Mouse (Mus musculus) stomach, postnatal 0 days (tissue): ENCODE measurements at regions not wholly inside any gene's neighbourhood (a gene's known extent, or its start where the extent isn't known, plus 50 kb on each side); places are given as distances from the start of the nearest gene placed in this dataset.

Experiments
- ATAC-seq: fragments of 200-750 bp; cut with Nextera tagmentation; 2 replicates; pipeline ENCODE4 v1.8.0; 2017; ENCODE audit not compliant: low FRiP score, low TSS enrichment
- DNase-seq: peaks from one replicate; pipeline ENCODE4 v3.0.0-alpha.2; 2016; ENCODE audit warnings: low spot score
- H3K27ac ChIP-seq: fragments of 300-500 bp; sonication (generic); replicated peaks from 2 replicates; pipeline ENCODE4 v1.5.1; 2014; ENCODE audit warnings: mild to moderate bottlenecking, control low read depth
- H3K27me3 ChIP-seq: fragments of 300-500 bp; sonication (generic); 2 replicates; pipeline ENCODE4 v1.6.1; 2014; ENCODE audit warnings: low read length; ENCODE audit not compliant: control insufficient read depth, insufficient read depth
- H3K36me3 ChIP-seq: fragments of 300-500 bp; sonication (generic); 2 replicates; pipeline ENCODE4 v1.6.1; 2014; ENCODE audit warnings: low read length, mixed read lengths; ENCODE audit not compliant: control insufficient read depth, insufficient read depth
- H3K4me1 ChIP-seq: fragments of 300-500 bp; sonication (generic); replicated peaks from 2 replicates; pipeline ENCODE4 v1.6.1; 2014; ENCODE audit warnings: antibody characterized with exemption; ENCODE audit not compliant: control insufficient read depth, insufficient read depth
- H3K4me2 ChIP-seq: fragments of 300-500 bp; sonication (generic); replicated peaks from 2 replicates; pipeline ENCODE4 v1.6.1; 2014; ENCODE audit warnings: low read depth, mild to moderate bottlenecking, control low read depth, moderate library complexity
- H3K4me3 ChIP-seq: fragments of 300-500 bp; sonication (generic); 2 replicates; pipeline ENCODE4 v1.5.1; 2014; ENCODE audit warnings: low read depth, low read length, control low read depth
- H3K9ac ChIP-seq: fragments of 300-500 bp; sonication (generic); 2 replicates; pipeline ENCODE4 v1.6.1; 2014; ENCODE audit warnings: mild to moderate bottlenecking, low read length, control low read depth, mixed read lengths
- H3K9me3 ChIP-seq: fragments of 300-500 bp; sonication (generic); 2 replicates; pipeline ENCODE4 v1.6.1; 2016; ENCODE audit warnings: low read length; ENCODE audit not compliant: control insufficient read depth
- CTCF ChIP-seq: IDR thresholded peaks from 2 replicates; pipeline ENCODE4 v1.5.1; 2016; ENCODE audit warnings: antibody characterized with exemption, low read depth, mild to moderate bottlenecking, moderate library complexity
- EP300 ChIP-seq: optimal IDR thresholded peaks from 2 replicates; pipeline ENCODE3; 2016; ENCODE audit warnings: antibody characterized with exemption
- WGBS: fragments of 180-500 bp; shearing (Covaris S2); extraction: QIAGEN DNeasy Blood & Tissue Kit; methylation state at CpG from one replicate; pipeline ENCODE4 v1.1.7; 2014; 5-methylcytosine and 5-hydroxymethylcytosine counted together

DNA sequence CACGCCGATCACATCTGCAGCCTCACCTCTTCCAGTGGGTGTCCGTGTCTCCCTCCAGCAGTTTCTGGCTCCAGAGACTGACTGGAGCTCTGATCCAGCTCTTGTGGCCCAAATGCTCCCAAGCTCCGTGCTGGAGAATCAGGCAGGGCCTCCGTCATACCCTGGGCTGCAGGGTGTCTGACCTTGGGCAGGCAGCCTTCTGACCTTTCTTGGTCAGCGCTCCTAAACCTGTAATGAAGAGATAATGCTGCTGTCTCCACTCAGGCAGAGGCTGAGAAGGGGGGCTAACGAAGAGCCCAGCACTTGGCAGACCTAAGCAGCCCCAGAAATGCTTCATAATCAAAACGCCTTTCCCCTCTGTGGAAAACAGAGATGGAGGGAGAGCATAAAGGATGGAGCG, 89.9 kb upstream of the Mef2a start:
- H3K9ac ChIP-seq, result no peak overlapping the region
- no peaks in the 10 kb centered on the region for H3K36me3 ChIP-seq
- H3K9me3 ChIP-seq, result no peaks in the 10 kb centered on the region
- no peak overlapping the region for H3K4me2 ChIP-seq
- 0 out of 2 replicates have a peak, but pooled peaks cover 2% of the 10 kb centered on the region for H3K4me1 ChIP-seq
- no peak overlapping the region for H3K4me3 ChIP-seq
- WGBS, result 49% methylated on average over 9 of the region's 9 CpGs
- 0 out of 2 replicates have a peak overlapping the region, but pooled peaks have one; percentile 24 for H3K27ac ChIP-seq
- TF ChIP-seq EP300 (no peak), CTCF (no peak)
- ATAC-seq, result no peak
- no peak for DNase-seq
- H3K27me3 ChIP-seq, result no peaks in the 10 kb centered on the region

- Histone ChIP-seq H3K4me1 (0 out of 2 replicates have a peak, but pooled peaks cover 2% of the 10 kb centered on the region), H3K9ac (no peak overlapping the region), H3K9me3 (no peaks in the 10 kb centered on the region), H3K4me2 (no peak overlapping the region), H3K4me3 (no peak overlapping the region), H3K27ac (0 out of 2 replicates have a peak overlapping the region, but pooled peaks have one; percentile 13), H3K27me3 (no peaks in the 10 kb centered on the region), H3K36me3 (no peaks in the 10 kb centered on the region)
- no peak for TF ChIP-seq EP300
- no peak for TF ChIP-seq CTCF
- DNase-seq (no peak), ATAC-seq (peak; percentile 50; the same call in 1 of the 2 replicates)
- WGBS, result 58% methylated on average over 11 of the region's 11 CpGs
Observed at GRCm38 (mm10) chr7:67461333-67462255, 88.9 kb upstream of the Mef2a start.

DNA sequence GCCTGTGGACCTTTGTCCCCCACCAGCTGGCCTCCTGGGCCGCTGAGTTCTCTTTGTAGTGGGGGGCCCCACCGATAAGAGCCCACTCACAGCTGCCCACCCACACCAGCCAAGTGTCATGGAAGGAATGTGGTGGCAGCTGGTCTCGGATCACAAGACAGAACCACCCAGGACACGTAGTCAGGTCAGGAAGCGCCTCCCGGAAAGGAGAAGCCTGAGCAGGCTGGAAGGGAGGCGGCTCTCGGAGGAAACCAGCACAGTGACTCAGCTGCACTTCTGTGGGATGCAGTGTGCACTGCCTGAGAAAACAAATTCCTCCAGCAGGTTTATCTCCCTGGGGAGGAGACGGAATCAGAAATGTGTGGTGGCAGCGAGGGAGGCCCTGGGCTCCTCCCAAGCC, 87.2 kb upstream of the Mef2a start:
- Histone ChIP-seq H3K9ac (no peak overlapping the region), H3K36me3 (no peaks in the 10 kb centered on the region), H3K4me2 (no peak overlapping the region), H3K4me1 (0 out of 2 replicates have a peak, but pooled peaks cover 2% of the 10 kb centered on the region), H3K27ac (peak overlapping the region; percentile 63; the same call in 1 of the 2 replicates), H3K27me3 (no peaks in the 10 kb centered on the region), H3K4me3 (no peak overlapping the region), H3K9me3 (no peaks in the 10 kb centered on the region)
- DNase-seq (peak; percentile 52), ATAC-seq (peak; percentile 86)
- WGBS, result 52% methylated on average over 10 of the region's 10 CpGs
- TF ChIP-seq CTCF, result no peak
- TF ChIP-seq EP300, result no peak

GRCm38 (mm10) chr7:67459209-67459608, 86.6 kb upstream of the Mef2a start:
- H3K27me3 ChIP-seq, result no peaks in the 10 kb centered on the region
- no peaks in the 10 kb centered on the region for H3K36me3 ChIP-seq
- no peaks in the 10 kb centered on the region for H3K9me3 ChIP-seq
- DNase-seq (no peak), ATAC-seq (no peak)
- 0 out of 2 replicates have a peak, but pooled peaks cover 2% of the 10 kb centered on the region for H3K4me1 ChIP-seq
- no peak overlapping the region for H3K9ac ChIP-seq
- TF ChIP-seq EP300, result no peak
- TF ChIP-seq CTCF, result no peak
- no peak overlapping the region for H3K4me3 ChIP-seq
- H3K4me2 ChIP-seq, result no peak overlapping the region
- H3K27ac ChIP-seq, result no peak overlapping the region; the same call in 1 of the 2 replicates
- 95% methylated on average over 9 of the region's 9 CpGs for WGBS

- H3K9ac ChIP-seq, result no peak overlapping the region
- DNase-seq, result no peak
- 79% methylated on average over 4 of the region's 4 CpGs for WGBS
- ATAC-seq, result no peak
- no peak overlapping the region for H3K27ac ChIP-seq
- H3K4me3 ChIP-seq, result no peak overlapping the region
- H3K27me3 ChIP-seq, result no peaks in the 10 kb centered on the region
- 0 out of 2 replicates have a peak, but pooled peaks cover 2% of the 10 kb centered on the region for H3K4me1 ChIP-seq
- no peaks in the 10 kb centered on the region for H3K36me3 ChIP-seq
- H3K9me3 ChIP-seq, result no peaks in the 10 kb centered on the region
- H3K4me2 ChIP-seq, result no peak overlapping the region
- TF ChIP-seq CTCF (no peak), EP300 (no peak)
Observed at GRCm38 (mm10) chr7:67458640-67459039, 86.0 kb upstream of the Mef2a start.

DNA sequence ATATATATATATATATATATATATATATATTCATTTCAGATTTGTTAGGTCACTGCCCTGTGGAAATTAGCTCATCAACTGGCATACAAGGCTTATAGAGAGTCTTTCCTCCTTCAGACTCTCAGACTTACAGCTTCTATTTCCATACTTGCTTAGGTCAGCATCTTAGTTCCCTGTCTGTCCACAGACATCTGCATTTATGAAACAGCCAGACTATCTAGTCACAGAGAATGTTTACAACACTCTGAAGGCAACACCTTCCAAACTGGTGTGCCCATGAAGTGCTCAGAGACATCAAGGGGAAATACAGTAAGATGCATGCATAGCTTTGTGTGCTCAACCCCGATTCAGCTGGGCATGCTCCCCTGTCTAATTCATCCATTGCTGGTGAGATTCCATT, 85.2 kb upstream of the Mef2a start:
- 0 out of 2 replicates have a peak, but pooled peaks cover 2% of the 10 kb centered on the region for H3K4me1 ChIP-seq
- 91% methylated on average over 1 of the region's 1 CpGs for WGBS
- H3K4me3 ChIP-seq, result no peak overlapping the region
- H3K36me3 ChIP-seq, result no peaks in the 10 kb centered on the region
- H3K27me3 ChIP-seq, result no peaks in the 10 kb centered on the region
- ATAC-seq (no peak), DNase-seq (no peak)
- H3K9me3 ChIP-seq, result no peaks in the 10 kb centered on the region
- no peak overlapping the region for H3K4me2 ChIP-seq
- TF ChIP-seq CTCF (no peak), EP300 (no peak)
- H3K27ac ChIP-seq, result no peak overlapping the region
- H3K9ac ChIP-seq, result no peak overlapping the region
